Mouse (Mus musculus) liver, embryonic 14.5 days (tissue): ENCODE measurements around the gene Gfra1. TPM values are rescaled to one million over a fixed set of nuclear protein-coding genes. Genes with fewer than 3 reads are reported as not detected.

Experiments
- ATAC-seq: fragments of 200-750 bp; cut with Nextera tagmentation; 2 replicates; pipeline ENCODE4 v1.8.0; 2017; ENCODE audit warnings: moderate number of reproducible peaks, mild to moderate bottlenecking, moderate library complexity; ENCODE audit not compliant: insufficient read depth
- DNase-seq, 3 experiments: peaks; one replicate each; pipeline ENCODE4 v3.0.0-alpha.2; 2012 to 2013; ENCODE audit warnings: low read depth in 3 of 3, low spot score in 3 of 3
- H3K27ac ChIP-seq: fragments of 300-500 bp; sonication (generic); 2 replicates; pipeline ENCODE4 v1.5.1; 2014; ENCODE audit warnings: moderate library complexity, mild to moderate bottlenecking, control low read depth, inconsistent platforms
- H3K27me3 ChIP-seq: fragments of 300-500 bp; sonication (generic); 2 replicates; pipeline ENCODE4 v1.6.1; 2014; ENCODE audit warnings: mild to moderate bottlenecking, low read length, moderate library complexity; ENCODE audit not compliant: control insufficient read depth, insufficient read depth
- H3K36me3 ChIP-seq: fragments of 300-500 bp; sonication (generic); replicated peaks from 2 replicates; pipeline ENCODE4 v1.6.1; 2014; ENCODE audit warnings: low read depth; ENCODE audit not compliant: control insufficient read depth, insufficient read depth
- H3K4me1 ChIP-seq, 2 experiments: fragments of 200-500 bp in 1 of 2; fragments of 300-500 bp in 1 of 2; sonication (generic) in 1 of 2; replicated peaks; 2 replicates each; pipeline ENCODE4 v1.6.1; 2012 to 2014; ENCODE audit warnings: antibody characterized with exemption in 1 of 2, inconsistent platforms in 1 of 2, low read length in 1 of 2; ENCODE audit not compliant: control insufficient read depth in 2 of 2, insufficient read depth in 2 of 2
- H3K4me2 ChIP-seq: fragments of 300-500 bp; sonication (generic); 2 replicates; pipeline ENCODE4 v1.6.1; 2014; ENCODE audit warnings: low read depth, mild to moderate bottlenecking, control low read depth, moderate library complexity
- H3K4me3 ChIP-seq, 2 experiments: fragments of 200-500 bp in 1 of 2; fragments of 300-500 bp in 1 of 2; sonication (generic) in 1 of 2; 2 replicates each; pipeline ENCODE4 v1.5.1; 2012 to 2014; ENCODE audit warnings: low read depth in 2 of 2, low read length in 2 of 2, mild to moderate bottlenecking in 2 of 2, control low read depth in 1 of 2, inconsistent platforms in 1 of 2, moderate library complexity in 1 of 2; ENCODE audit not compliant: insufficient read depth in 1 of 2
- H3K9ac ChIP-seq: fragments of 300-500 bp; sonication (generic); replicated peaks from 2 replicates; pipeline ENCODE4 v1.6.1; 2014; ENCODE audit warnings: mild to moderate bottlenecking, control low read depth, moderate library complexity
- H3K9me3 ChIP-seq: fragments of 300-500 bp; sonication (generic); 2 replicates; pipeline ENCODE4 v1.6.1; 2016; ENCODE audit warnings: low read length, mixed read lengths; ENCODE audit not compliant: control insufficient read depth
- CTCF ChIP-seq: IDR thresholded peaks from 2 replicates; pipeline ENCODE4 v1.5.1; 2016; ENCODE audit warnings: antibody characterized with exemption, low read depth, control low read depth
- EP300 ChIP-seq: IDR thresholded peaks from 2 replicates; pipeline ENCODE4 v1.6.1; 2016; ENCODE audit warnings: antibody characterized with exemption, low read depth
- WGBS: fragments of 180-500 bp; shearing (Covaris S2); extraction: QIAGEN DNeasy Blood & Tissue Kit; methylation state at CpG from one replicate; pipeline ENCODE4 v1.1.7; 2014; ENCODE audit not compliant: insufficient replicate concordance; 5-methylcytosine and 5-hydroxymethylcytosine counted together
- polyA plus RNA-seq, 2 experiments: library from polyadenylated mRNA; depleted of rRNA in 1 of 2; stranded (reverse) in 1 of 2; unstranded in 1 of 2; fragments of >200 nt; fragmentation: Nextera tagmentation in 1 of 2; extraction: Ambion mirVana in 1 of 2; gene quantifications; 2 replicates each; pipeline versions ENCODE4 v1.2.1 to v1.2.3; 2012 to 2014

The Gfra1 gene
- polyA plus RNA-seq, 2 experiments = 2.7 to 3.8 TPM

- H3K9me3 ChIP-seq = no peaks in the 10 kb centered on the region
- DNase-seq = no peak
- no peak overlapping the region for H3K4me2 ChIP-seq
- no peaks in the 10 kb centered on the region for H3K36me3 ChIP-seq
- no peak overlapping the region for H3K27ac ChIP-seq
- H3K9ac ChIP-seq = no peak overlapping the region
- TF ChIP-seq CTCF (no peak), EP300 (no peak)
- H3K4me1 ChIP-seq = no peaks in the 10 kb centered on the region
- no peak overlapping the region for H3K4me3 ChIP-seq
- no peak for ATAC-seq
- H3K27me3 ChIP-seq = peaks cover 13% of the 10 kb centered on the region
- WGBS = 61% methylated on average over 13 of the region's 13 CpGs
Measured at GRCm38 (mm10) chr19:58460361-58461022, 4.8 kb upstream of the Gfra1 start.

DNA sequence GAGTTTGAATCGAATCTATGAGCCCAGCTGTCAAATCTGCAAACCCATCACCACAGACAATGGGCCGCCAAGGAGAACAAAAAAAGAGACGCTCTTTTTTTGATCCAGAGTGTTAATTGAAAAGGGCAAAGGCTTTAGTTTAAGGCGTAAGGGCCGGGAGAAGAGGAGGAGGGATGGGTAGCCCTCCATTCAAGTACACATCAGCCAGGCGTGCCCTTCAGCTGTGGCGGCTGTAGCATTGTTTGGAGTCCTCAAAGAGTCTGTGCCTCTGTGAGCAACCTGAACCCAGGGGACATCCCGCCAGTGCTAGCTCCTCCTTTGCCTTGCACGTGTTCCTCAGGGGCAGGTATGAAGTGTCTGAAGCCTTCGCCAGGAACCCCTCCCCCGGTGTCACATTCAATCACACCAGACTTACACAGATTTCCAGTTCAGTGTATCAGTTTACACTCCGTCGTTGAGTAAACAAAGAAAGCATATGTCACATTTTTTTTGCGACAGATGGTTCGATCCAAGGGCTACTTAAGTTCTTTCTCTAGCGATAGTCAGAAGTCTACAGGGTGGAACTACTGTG is 867 bp upstream of the Gfra1 start:
- Histone ChIP-seq H3K9ac (no peak overlapping the region), H3K9me3 (no peaks in the 10 kb centered on the region), H3K36me3 (no peaks in the 10 kb centered on the region), H3K27me3 (peaks cover 45% of the 10 kb centered on the region), H3K4me1 (no peaks in the 10 kb centered on the region), H3K4me2 (peak overlapping the region; percentile 56), H3K27ac (no peak overlapping the region), H3K4me3 (no peak overlapping the region)
- no peak for DNase-seq
- no peak for TF ChIP-seq EP300
- TF ChIP-seq CTCF = no peak
- WGBS = 9% methylated on average over 16 of the region's 16 CpGs
- no peak for ATAC-seq

DNA sequence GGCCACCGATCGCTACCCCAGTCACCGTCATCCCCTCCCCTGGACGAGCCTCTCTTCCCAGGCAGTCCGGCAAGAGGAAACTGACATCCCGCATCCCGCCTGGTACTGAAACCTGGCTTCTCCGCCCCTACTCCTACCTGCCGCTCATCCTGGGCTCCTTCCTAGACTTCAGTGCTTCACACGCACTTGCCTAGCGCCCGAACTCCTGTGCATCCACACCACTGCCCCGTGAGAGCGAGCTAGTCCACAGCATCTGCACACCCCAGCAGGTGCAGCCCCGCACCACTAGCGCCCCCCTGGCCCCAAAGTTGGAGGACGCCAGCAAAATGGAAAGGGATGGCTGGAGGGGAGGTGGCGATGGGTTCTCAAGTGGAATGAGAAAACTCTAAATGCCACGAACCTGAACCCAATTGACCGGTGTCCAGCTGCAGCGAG is 631 bp downstream of the Gfra1 start:
- Histone ChIP-seq H3K27ac (no peak overlapping the region), H3K9me3 (no peaks in the 10 kb centered on the region), H3K9ac (no peak overlapping the region), H3K27me3 (peaks cover 45% of the 10 kb centered on the region), H3K4me2 (peak overlapping the region; percentile 56), H3K4me3 (peak overlapping the region; percentile 6 to 47), H3K36me3 (no peaks in the 10 kb centered on the region), H3K4me1 (no peaks in the 10 kb centered on the region)
- no peak for DNase-seq
- 1% methylated on average over 21 of the region's 21 CpGs for WGBS
- no peak for ATAC-seq
- TF ChIP-seq EP300 (no peak), CTCF (peak; percentile 37; the same call in 1 of the 2 replicates)

DNA sequence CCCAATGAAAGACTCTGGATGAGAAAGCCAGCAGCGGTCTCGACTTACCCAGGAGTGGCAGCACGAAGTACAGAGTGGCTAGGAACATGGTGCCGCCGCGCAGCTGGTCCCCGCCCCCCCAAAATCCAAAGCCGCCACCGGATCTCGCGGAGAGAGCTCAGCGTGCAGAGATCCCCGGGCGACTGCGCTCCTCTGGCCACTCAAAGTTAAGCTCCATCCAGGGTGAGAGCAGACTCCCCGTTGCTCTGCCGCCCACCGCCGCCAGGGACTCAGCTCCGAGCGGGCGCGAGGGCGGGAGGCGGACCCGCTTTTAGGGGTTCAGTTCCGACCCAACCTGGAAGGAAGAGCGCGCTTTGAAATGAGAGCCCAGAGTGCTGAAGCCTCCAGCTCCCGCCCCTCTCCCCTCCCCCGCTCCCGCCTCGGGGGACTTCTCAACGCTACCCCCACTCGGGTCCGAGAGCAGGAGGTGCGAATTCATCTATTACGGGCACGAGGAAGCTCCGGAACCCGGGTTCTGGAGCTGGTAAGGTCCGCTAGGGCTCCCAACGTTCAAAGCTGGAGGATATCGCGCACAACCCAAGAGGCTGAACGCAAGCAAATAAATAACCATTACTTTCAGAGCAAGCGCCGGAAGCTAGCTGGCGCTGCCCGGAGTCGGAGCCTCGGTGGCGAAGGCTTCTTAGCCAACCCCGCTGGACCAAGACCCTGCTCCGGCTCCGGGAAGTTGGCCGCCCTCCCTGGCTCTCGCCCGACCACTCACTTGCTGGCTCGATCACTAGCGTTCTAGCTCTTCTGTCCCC is 1.2 kb downstream of the Gfra1 start:
- Histone ChIP-seq H3K4me2 (peak overlapping the region; percentile 56), H3K27ac (no peak overlapping the region), H3K4me3 (peak overlapping the region; percentile 6 to 47), H3K4me1 (no peaks in the 10 kb centered on the region), H3K27me3 (peaks cover 45% of the 10 kb centered on the region), H3K9ac (no peak overlapping the region), H3K9me3 (no peaks in the 10 kb centered on the region), H3K36me3 (no peaks in the 10 kb centered on the region)
- ATAC-seq (no peak), DNase-seq (no peak)
- WGBS = under 1% methylated on average over 58 of the region's 61 CpGs
- TF ChIP-seq EP300 (no peak), CTCF (no peak)

DNA sequence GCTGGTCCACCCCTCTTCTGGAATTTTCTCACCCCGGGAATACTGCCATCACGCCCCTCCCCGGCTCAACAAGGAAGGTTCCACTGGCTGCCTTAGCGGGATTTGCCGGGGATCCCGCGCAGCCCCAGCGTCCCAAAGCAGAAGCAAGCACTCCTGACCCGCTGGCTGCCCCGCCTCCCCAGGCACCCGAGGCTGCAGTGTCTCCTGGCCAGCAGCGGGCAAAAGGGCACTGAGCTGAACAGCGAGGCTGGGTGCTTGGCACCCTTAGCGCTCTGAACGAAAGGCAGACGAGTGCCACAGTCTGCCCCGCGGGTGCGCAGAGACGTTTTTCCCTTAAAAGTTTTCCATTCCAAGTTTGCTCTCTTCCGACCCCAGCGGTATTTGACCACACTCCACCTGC is 2.1 kb downstream of the Gfra1 start:
- Histone ChIP-seq H3K4me3 (peak overlapping the region; percentile 6 to 47), H3K9me3 (no peaks in the 10 kb centered on the region), H3K4me1 (no peaks in the 10 kb centered on the region), H3K4me2 (peak overlapping the region; percentile 56), H3K9ac (no peak overlapping the region), H3K36me3 (no peaks in the 10 kb centered on the region), H3K27me3 (peaks cover 45% of the 10 kb centered on the region), H3K27ac (no peak overlapping the region)
- under 1% methylated on average over 22 of the region's 22 CpGs for WGBS
- DNase-seq (no peak), ATAC-seq (no peak)
- no peak for TF ChIP-seq EP300
- TF ChIP-seq CTCF = no peak
